Mouse (Mus musculus) neutrophil, adult 5-6 weeks (primary cell): ENCODE measurements around the gene Thumpd3. TPM values are rescaled to one million over a fixed set of nuclear protein-coding genes. Genes with fewer than 3 reads are reported as not detected.

Source experiments
- total RNA-seq: library from RNA; stranded (forward); fragments of 200-1000 nt; gene quantifications from 2 replicates; pipeline ENCODE4 v1.2.3, GENCODE M21; 2017

Gene Thumpd3
- total RNA-seq, 1 experiment from 2014 or later: 55.4 TPM

Other genes starting within 250 kb of the Thumpd3 start
- gene Srgap3, start 99.0 kb upstream of the Thumpd3 start, total RNA-seq: 0.12 and 0.25 TPM in 2 replicates
- gene Setd5, start 31.1 kb downstream of the Thumpd3 start, total RNA-seq: 106 and 118 TPM in 2 replicates
- gene Lhfpl4, start 149.2 kb downstream of the Thumpd3 start, total RNA-seq: 0.37 TPM in 1 of 2 replicates, not detected in the other
- gene Mtmr14, start 191.6 kb downstream of the Thumpd3 start, total RNA-seq: 53.1 and 63.1 TPM in 2 replicates
- 1.2 and 1.6 TPM in 2 replicates for gene Cpne9, start 236.1 kb downstream of the Thumpd3 start, total RNA-seq